Mouse (Mus musculus) stomach, postnatal 0 days (tissue): ENCODE measurements around the gene Jaml. TPM values are rescaled to one million over a fixed set of nuclear protein-coding genes. Genes with fewer than 3 reads are reported as not detected.
A peak's percentile ranks its signal among the peaks of the same experiment; 100 is the strongest.
"Not testable (repeated sequence)": the region's sequence is repeated elsewhere in the genome, so short reads cannot be mapped to it uniquely, and the experiment has no call there.

Experiments used
- ATAC-seq: fragments of 200-750 bp; cut with Nextera tagmentation; 2 replicates; pipeline ENCODE4 v1.8.0; 2017; ENCODE audit not compliant: low FRiP score, low TSS enrichment
- DNase-seq: peaks from one replicate; pipeline ENCODE4 v3.0.0-alpha.2; 2016; ENCODE audit warnings: low spot score
- H3K27ac ChIP-seq: fragments of 300-500 bp; sonication (generic); replicated peaks from 2 replicates; pipeline ENCODE4 v1.5.1; 2014; ENCODE audit warnings: mild to moderate bottlenecking, control low read depth
- H3K27me3 ChIP-seq: fragments of 300-500 bp; sonication (generic); 2 replicates; pipeline ENCODE4 v1.6.1; 2014; ENCODE audit warnings: low read length; ENCODE audit not compliant: control insufficient read depth, insufficient read depth
- H3K36me3 ChIP-seq: fragments of 300-500 bp; sonication (generic); 2 replicates; pipeline ENCODE4 v1.6.1; 2014; ENCODE audit warnings: low read length, mixed read lengths; ENCODE audit not compliant: control insufficient read depth, insufficient read depth
- H3K4me1 ChIP-seq: fragments of 300-500 bp; sonication (generic); replicated peaks from 2 replicates; pipeline ENCODE4 v1.6.1; 2014; ENCODE audit warnings: antibody characterized with exemption; ENCODE audit not compliant: control insufficient read depth, insufficient read depth
- H3K4me2 ChIP-seq: fragments of 300-500 bp; sonication (generic); replicated peaks from 2 replicates; pipeline ENCODE4 v1.6.1; 2014; ENCODE audit warnings: low read depth, mild to moderate bottlenecking, control low read depth, moderate library complexity
- H3K4me3 ChIP-seq: fragments of 300-500 bp; sonication (generic); 2 replicates; pipeline ENCODE4 v1.5.1; 2014; ENCODE audit warnings: low read depth, low read length, control low read depth
- H3K9ac ChIP-seq: fragments of 300-500 bp; sonication (generic); 2 replicates; pipeline ENCODE4 v1.6.1; 2014; ENCODE audit warnings: mild to moderate bottlenecking, low read length, control low read depth, mixed read lengths
- H3K9me3 ChIP-seq: fragments of 300-500 bp; sonication (generic); 2 replicates; pipeline ENCODE4 v1.6.1; 2016; ENCODE audit warnings: low read length; ENCODE audit not compliant: control insufficient read depth
- CTCF ChIP-seq: IDR thresholded peaks from 2 replicates; pipeline ENCODE4 v1.5.1; 2016; ENCODE audit warnings: antibody characterized with exemption, low read depth, mild to moderate bottlenecking, moderate library complexity
- EP300 ChIP-seq: optimal IDR thresholded peaks from 2 replicates; pipeline ENCODE3; 2016; ENCODE audit warnings: antibody characterized with exemption
- WGBS: fragments of 180-500 bp; shearing (Covaris S2); extraction: QIAGEN DNeasy Blood & Tissue Kit; methylation state at CpG from one replicate; pipeline ENCODE4 v1.1.7; 2014; 5-methylcytosine and 5-hydroxymethylcytosine counted together
- polyA plus RNA-seq: library from polyadenylated mRNA; unstranded; fragments of >200 nt; fragmentation: Nextera tagmentation; extraction: Ambion mirVana; gene quantifications from 2 replicates; pipeline ENCODE4 v1.2.1, GENCODE M21; 2015

The Jaml gene
- 3.4 and 3.5 TPM in 2 replicates for polyA plus RNA-seq

- Histone ChIP-seq H3K4me3 (no peak within 1 kb of the TSS), H3K27ac (no peak within 1 kb of the TSS), H3K4me2 (no peak within 1 kb of the TSS), H3K9ac (no peak within 1 kb of the TSS), H3K9me3 (no peaks in the 10 kb centered on the region), H3K36me3 (no peaks in the 10 kb centered on the region), H3K27me3 (no peaks in the 10 kb centered on the region), H3K4me1 (no peaks in the 10 kb centered on the region)
- no peak for DNase-seq
- ATAC-seq = no peak
- TF ChIP-seq CTCF (no peak), EP300 (no peak)
- WGBS = 88% methylated on average over 5 of the region's 5 CpGs
Observed at GRCm38 (mm10) chr9:45079011-45079410, at the start of gene Jaml. Jaml (plus strand) TSS chr9:45079183.

DNA sequence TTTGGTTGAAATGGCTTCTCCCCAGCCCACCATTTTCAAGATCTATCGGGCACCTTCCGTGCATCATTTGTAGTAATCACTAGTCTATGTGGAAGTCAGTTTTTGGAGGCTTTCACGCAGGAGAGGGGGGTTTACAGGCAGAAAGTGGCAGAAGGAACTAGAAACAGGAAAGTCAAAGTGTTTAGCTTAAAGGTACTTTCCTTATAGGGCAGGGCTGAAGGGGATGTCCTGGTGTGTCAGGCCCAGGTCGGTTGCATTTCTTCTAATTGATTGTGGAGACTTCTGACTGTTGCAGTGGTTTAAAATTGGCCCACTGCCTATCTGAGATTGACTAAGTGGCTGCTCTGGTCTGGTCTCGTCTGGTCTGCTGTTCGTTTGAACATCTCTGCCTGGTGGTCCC lies 48.6 kb upstream of the Jaml start:
- Histone ChIP-seq H3K27me3 (no peaks in the 10 kb centered on the region), H3K4me2 (no peak overlapping the region), H3K27ac (no peak overlapping the region), H3K9ac (no peak overlapping the region), H3K9me3 (no peaks in the 10 kb centered on the region), H3K36me3 (no peaks in the 10 kb centered on the region), H3K4me1 (no peaks in the 10 kb centered on the region), H3K4me3 (no peak overlapping the region)
- WGBS = 58% methylated on average over 6 of the region's 6 CpGs
- ATAC-seq (no peak), DNase-seq (no peak)
- no peak for TF ChIP-seq CTCF
- TF ChIP-seq EP300 = no peak

- ATAC-seq (peak; percentile 68; the same call in 1 of the 2 replicates), DNase-seq (peak; percentile 42)
- no peaks in the 10 kb centered on the region for H3K4me1 ChIP-seq
- H3K9me3 ChIP-seq = no peaks in the 10 kb centered on the region
- no peaks in the 10 kb centered on the region for H3K36me3 ChIP-seq
- H3K4me2 ChIP-seq = no peak overlapping the region
- H3K27me3 ChIP-seq = no peaks in the 10 kb centered on the region
- no peak overlapping the region for H3K27ac ChIP-seq
- H3K9ac ChIP-seq = no peak overlapping the region
- TF ChIP-seq CTCF = no peak
- no peak for TF ChIP-seq EP300
- H3K4me3 ChIP-seq = no peak overlapping the region
- WGBS = 62% methylated on average over 2 of the region's 2 CpGs
Observed at GRCm38 (mm10) chr9:45032261-45032660, 46.7 kb upstream of the Jaml start.

DNA sequence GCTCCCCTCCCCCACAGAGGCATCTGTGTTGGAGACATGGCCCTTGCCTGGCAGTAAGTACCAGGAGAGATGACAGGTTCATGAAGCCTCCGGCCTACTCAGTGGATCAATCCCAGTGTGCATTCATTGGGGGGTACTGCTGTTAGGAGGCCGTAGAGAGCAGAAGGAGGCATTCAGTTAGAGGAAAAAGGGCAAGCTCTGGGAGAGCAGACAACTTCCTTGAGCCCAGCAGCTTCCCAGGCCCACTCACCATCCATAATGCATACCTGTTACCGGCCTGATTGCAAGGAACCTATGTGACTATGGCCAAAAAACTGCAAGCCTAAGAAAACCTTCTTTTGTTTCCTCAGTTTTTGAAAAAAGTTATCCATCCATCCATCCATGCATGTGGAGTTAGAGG lies 44.5 kb upstream of the Jaml start:
- ATAC-seq (no peak), DNase-seq (no peak)
- no peaks in the 10 kb centered on the region for H3K9me3 ChIP-seq
- H3K27me3 ChIP-seq = no peaks in the 10 kb centered on the region
- no peak overlapping the region for H3K4me3 ChIP-seq
- H3K9ac ChIP-seq = no peak overlapping the region
- H3K4me1 ChIP-seq = no peaks in the 10 kb centered on the region
- H3K27ac ChIP-seq = no peak overlapping the region
- no peaks in the 10 kb centered on the region for H3K36me3 ChIP-seq
- H3K4me2 ChIP-seq = no peak overlapping the region
- no peak for TF ChIP-seq EP300
- no peak for TF ChIP-seq CTCF
- WGBS = 86% methylated on average over 3 of the region's 3 CpGs

- not testable (repeated sequence) for H3K36me3 ChIP-seq, DNase-seq, H3K4me3 ChIP-seq, ATAC-seq, H3K9me3 ChIP-seq, H3K4me1 ChIP-seq, H3K27me3 ChIP-seq, H3K4me2 ChIP-seq, H3K9ac ChIP-seq, H3K27ac ChIP-seq
- 85% methylated on average over 1 of the region's 1 CpGs for WGBS
Observed at GRCm38 (mm10) chr9:45037803-45038202, 41.2 kb upstream of the Jaml start.

DNA sequence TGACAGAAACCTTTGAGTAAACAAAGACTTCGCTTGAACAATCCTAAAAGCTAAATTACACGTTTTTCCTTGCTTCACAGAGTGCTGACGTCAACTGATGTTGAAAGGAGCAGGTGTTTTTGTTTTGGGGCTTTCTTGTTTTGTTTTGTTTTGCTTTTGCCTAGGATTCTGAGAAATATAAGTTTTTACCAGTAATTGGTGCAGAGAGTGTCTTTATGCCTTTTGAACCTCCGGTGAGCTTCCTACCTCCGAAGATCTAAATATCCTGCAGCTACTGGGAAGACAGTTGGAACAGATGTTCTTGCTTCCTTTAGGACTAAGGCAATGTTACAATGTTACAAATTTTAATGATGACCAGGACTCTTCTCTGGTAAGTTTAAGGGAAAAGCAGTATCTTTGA lies 39.5 kb upstream of the Jaml start, which contains the start of gene Mpzl2:
Gene Mpzl2 (plus strand): TSS at position 301 of the 400 bp plus-strand sequence.
- H3K4me3 ChIP-seq = peak within 1 kb of the TSS; percentile 6
- no peak for TF ChIP-seq EP300
- TF ChIP-seq CTCF = no peak

More for the DNA sequence above, 39.5 kb upstream of the Jaml start, which contains the start of gene Mpzl2:
- no peaks in the 10 kb centered on the region for H3K9me3 ChIP-seq
- H3K36me3 ChIP-seq = no peaks in the 10 kb centered on the region
- peak within 1 kb of the TSS; percentile 58 for H3K27ac ChIP-seq
- H3K9ac ChIP-seq = peak within 1 kb of the TSS; percentile 23; the same call in 1 of the 2 replicates
- WGBS = 36% methylated on average over 5 of the region's 5 CpGs
- peak within 1 kb of the TSS; percentile 42 for H3K4me2 ChIP-seq
- ATAC-seq = no peak
- no peaks in the 10 kb centered on the region for H3K27me3 ChIP-seq
- DNase-seq = no peak
- no peaks in the 10 kb centered on the region for H3K4me1 ChIP-seq
